Mouse (Mus musculus) thymus, adult 2 months (tissue): ENCODE measurements at regions not wholly inside any gene's neighbourhood (a gene's known extent, or its start where the extent isn't known, plus 50 kb on each side); places are given as distances from the start of the nearest gene placed in this dataset.

ENCODE experiments used
- CTCF ChIP-seq: fragments of 200-500 bp; IDR thresholded peaks from 2 replicates; pipeline ENCODE4 v1.5.1; 2012; ENCODE audit warnings: mild to moderate bottlenecking, control low read depth, low read length, moderate library complexity, borderline replicate concordance; ENCODE audit not compliant: control insufficient read depth, poor library complexity, insufficient read depth; ENCODE audit errors: extremely low read depth
- POLR2A ChIP-seq: fragments of 200-500 bp; IDR thresholded peaks from 2 replicates; pipeline ENCODE4 v1.6.1; 2012; ENCODE audit warnings: mild to moderate bottlenecking, low read length, control low read depth, moderate library complexity; ENCODE audit not compliant: control insufficient read depth, poor library complexity, insufficient read depth; ENCODE audit errors: extremely low read depth

DNA sequence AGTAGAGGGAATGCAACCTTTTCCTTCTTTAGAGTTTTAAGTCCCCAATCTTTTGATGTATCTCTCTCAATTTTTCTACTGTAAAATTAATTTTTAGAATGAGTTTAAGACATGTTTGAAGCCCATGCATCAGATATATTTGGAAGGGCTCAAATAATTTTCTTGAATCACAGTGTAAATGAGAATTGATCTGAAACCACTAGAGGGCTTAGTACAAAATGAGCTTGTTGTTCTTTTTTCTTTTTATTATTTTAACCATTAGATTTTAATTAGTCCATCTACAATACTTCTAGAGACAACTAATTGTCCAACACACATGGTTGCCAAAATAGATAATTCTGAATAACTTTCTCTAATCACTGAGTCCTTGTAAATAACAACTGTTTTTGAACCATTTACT lies 102.5 kb upstream of the Mindy3 start:
- TF ChIP-seq CTCF (no peak), POLR2A (no peak)
